Mouse (Mus musculus) liver, embryonic 15.5 days (tissue): Measurements from ENCODE around the gene Gm815. TPM values are rescaled to one million over a fixed set of nuclear protein-coding genes. Genes with fewer than 3 reads are reported as not detected.

ENCODE experiments used
- ATAC-seq: fragments of 200-750 bp; cut with Nextera tagmentation; 2 replicates; pipeline ENCODE4 v1.8.0; 2017; ENCODE audit warnings: moderate number of reproducible peaks, mild to moderate bottlenecking, moderate library complexity; ENCODE audit not compliant: insufficient read depth
- H3K27ac ChIP-seq: fragments of 300-500 bp; sonication (generic); replicated peaks from 2 replicates; pipeline ENCODE4 v1.5.1; 2015; ENCODE audit warnings: mild to moderate bottlenecking, inconsistent platforms
- H3K27me3 ChIP-seq: fragments of 300-500 bp; sonication (generic); 2 replicates; pipeline ENCODE4 v1.6.1; 2015; ENCODE audit warnings: mild to moderate bottlenecking, inconsistent platforms
- H3K36me3 ChIP-seq: fragments of 300-500 bp; sonication (generic); replicated peaks from 2 replicates; pipeline ENCODE4 v1.6.1; 2015; ENCODE audit warnings: moderate library complexity, mild to moderate bottlenecking, inconsistent platforms
- H3K4me1 ChIP-seq: fragments of 300-500 bp; sonication (generic); replicated peaks from 2 replicates; pipeline ENCODE4 v1.6.1; 2015; ENCODE audit warnings: inconsistent platforms
- H3K4me2 ChIP-seq: fragments of 300-500 bp; sonication (generic); 2 replicates; pipeline ENCODE4 v1.6.1; 2015; ENCODE audit warnings: moderate library complexity, mild to moderate bottlenecking, inconsistent platforms
- H3K4me3 ChIP-seq: fragments of 300-500 bp; sonication (generic); replicated peaks from 2 replicates; pipeline ENCODE4 v1.5.1; 2015; ENCODE audit warnings: mild to moderate bottlenecking, inconsistent platforms
- H3K9ac ChIP-seq: fragments of 300-500 bp; sonication (generic); 2 replicates; pipeline ENCODE4 v1.6.1; 2015; ENCODE audit warnings: moderate library complexity, mild to moderate bottlenecking, inconsistent platforms
- H3K9me3 ChIP-seq: fragments of 300-500 bp; sonication (generic); replicated peaks from 2 replicates; pipeline ENCODE4 v1.6.1; 2016; ENCODE audit warnings: inconsistent platforms
- WGBS: fragments of 180-500 bp; shearing (Covaris S2); methylation state at CpG from one replicate; pipeline ENCODE4 v1.1.7; 2015; ENCODE audit warnings: mixed read lengths; ENCODE audit not compliant: insufficient replicate concordance; 5-methylcytosine and 5-hydroxymethylcytosine counted together
- polyA plus RNA-seq: library from polyadenylated mRNA; unstranded; fragments of >200 nt; fragmentation: Nextera tagmentation; extraction: Ambion mirVana; gene quantifications from 2 replicates; pipeline ENCODE4 v1.2.1, GENCODE M21; 2015

Gm815 gene
- polyA plus RNA-seq, 1 experiment from 2014 or later: not detected

DNA sequence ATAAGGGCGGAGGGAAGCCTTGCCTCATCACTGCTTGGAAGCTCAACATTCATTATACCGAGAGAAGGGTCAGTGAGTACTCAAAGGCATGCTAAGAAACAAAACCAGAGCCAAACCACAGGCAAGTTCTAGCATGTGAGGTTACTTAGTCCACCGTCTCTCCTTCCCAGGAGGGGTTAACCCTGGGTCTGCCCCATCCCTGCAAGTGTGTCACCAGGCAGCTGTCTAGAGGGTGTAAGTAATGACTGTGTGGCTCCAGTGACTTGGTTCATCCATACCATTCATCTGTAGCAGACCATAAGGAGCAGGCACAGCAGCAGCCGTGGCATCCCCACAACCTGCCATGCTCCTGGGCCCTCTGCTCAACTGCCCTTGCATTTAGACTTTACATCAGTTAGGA lies 5.8 kb upstream of the Gm815 start:
- Histone ChIP-seq H3K27me3 (no peaks in the 10 kb centered on the region), H3K4me2 (no peak overlapping the region), H3K9me3 (no peaks in the 10 kb centered on the region), H3K4me1 (no peaks in the 10 kb centered on the region), H3K27ac (no peak overlapping the region), H3K36me3 (no peaks in the 10 kb centered on the region), H3K4me3 (no peak overlapping the region), H3K9ac (no peak overlapping the region)
- no peak for ATAC-seq
- WGBS: 60% methylated on average over 4 of the region's 4 CpGs

DNA sequence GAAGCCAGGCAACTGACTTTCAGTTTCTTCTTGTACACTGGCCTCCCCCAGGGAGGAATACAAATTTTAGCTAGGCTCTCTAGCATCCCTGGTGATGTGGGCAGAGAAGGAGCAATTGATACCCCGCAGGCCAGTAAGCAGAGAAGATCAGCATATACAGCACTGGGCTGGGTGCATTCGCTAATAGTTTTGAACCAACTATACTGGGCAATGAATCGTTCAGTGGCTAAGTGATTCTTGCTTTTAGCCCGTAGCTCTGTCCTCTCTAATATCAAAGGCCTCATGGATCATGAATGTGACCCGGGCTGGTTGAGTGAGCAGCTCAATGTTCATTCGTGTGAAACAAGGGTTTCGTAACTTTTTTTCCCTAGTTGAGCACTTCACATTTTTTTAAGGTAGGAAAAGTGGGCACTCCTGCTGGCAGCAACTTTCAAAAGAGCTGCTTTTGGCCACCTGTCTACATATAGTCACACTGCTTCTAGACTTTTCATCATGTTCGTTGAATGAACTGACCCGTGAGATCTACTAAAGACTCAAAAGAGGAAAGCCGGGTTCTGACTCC lies 3.7 kb upstream of the Gm815 start:
- 78% methylated on average over 10 of the region's 10 CpGs for WGBS
- ATAC-seq: no peak

DNA sequence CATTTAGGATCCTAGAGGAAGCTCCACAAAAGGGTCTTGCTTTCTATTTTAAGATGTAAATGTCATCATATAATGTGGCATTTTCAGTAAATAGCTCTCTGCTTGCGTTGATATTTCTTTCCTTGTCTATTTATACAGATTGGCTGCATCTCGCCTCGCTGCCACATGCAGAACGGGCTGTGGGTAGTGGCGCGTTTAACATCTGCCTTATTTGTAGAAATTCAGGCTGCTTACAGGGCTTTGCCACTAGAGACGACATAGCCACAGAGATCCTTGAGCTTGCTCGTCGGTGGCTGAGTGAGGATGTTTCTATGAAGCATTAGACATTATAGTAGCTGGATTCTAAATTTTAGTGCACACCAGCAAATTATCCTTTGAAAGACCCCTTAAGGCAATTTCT lies 2.5 kb downstream of the Gm815 start:
- Histone ChIP-seq H3K27ac (no peak overlapping the region), H3K4me1 (no peaks in the 10 kb centered on the region), H3K9me3 (no peaks in the 10 kb centered on the region), H3K36me3 (no peaks in the 10 kb centered on the region), H3K4me2 (no peak overlapping the region), H3K4me3 (no peak overlapping the region), H3K27me3 (no peaks in the 10 kb centered on the region), H3K9ac (no peak overlapping the region)
- no peak for ATAC-seq
- WGBS: 76% methylated on average over 9 of the region's 9 CpGs

More for the DNA sequence above, 3.7 kb upstream of the Gm815 start:
- Histone ChIP-seq H3K9ac (no peak overlapping the region), H3K4me1 (no peaks in the 10 kb centered on the region), H3K36me3 (no peaks in the 10 kb centered on the region), H3K27me3 (no peaks in the 10 kb centered on the region), H3K4me3 (no peak overlapping the region), H3K4me2 (no peak overlapping the region), H3K9me3 (no peaks in the 10 kb centered on the region), H3K27ac (no peak overlapping the region)

DNA sequence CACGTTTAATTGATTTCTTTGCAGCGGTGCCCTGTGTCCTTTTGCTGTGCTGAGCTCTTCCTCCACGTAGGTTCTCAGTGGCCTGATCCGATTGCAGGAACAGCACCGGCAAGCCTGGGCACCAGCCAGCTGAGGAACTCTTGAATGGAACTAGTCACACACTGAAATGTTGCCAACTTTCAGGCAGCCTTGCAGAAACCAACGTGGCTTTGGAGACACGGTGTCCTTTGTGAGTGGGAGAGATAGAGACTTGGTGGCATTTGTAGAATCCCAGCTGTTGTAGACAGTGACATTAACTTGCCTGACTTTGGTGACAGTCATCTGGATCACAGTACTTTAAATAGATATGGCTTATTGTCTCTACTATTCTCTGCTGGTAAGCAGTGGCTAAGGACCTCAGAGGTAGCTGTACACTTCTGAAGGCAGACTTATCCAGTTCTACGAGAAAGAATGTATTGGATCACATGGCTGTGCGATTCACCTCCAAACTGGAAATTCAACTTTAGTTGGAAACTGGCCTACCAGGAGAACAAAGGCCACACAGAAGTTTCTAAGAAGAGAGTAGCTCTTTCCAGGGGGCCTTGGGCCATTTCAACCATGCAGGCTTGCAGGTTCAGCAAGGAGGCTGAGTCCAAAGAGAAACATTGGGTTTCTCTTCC lies 5.8 kb downstream of the Gm815 start:
- H3K4me3 ChIP-seq: no peak overlapping the region
- H3K9me3 ChIP-seq: no peaks in the 10 kb centered on the region
- no peak overlapping the region for H3K27ac ChIP-seq
- H3K27me3 ChIP-seq: no peaks in the 10 kb centered on the region
- no peak for ATAC-seq
- H3K4me2 ChIP-seq: no peak overlapping the region
- 67% methylated on average over 9 of the region's 9 CpGs for WGBS
- no peaks in the 10 kb centered on the region for H3K4me1 ChIP-seq
- H3K36me3 ChIP-seq: no peaks in the 10 kb centered on the region
- H3K9ac ChIP-seq: no peak overlapping the region

DNA sequence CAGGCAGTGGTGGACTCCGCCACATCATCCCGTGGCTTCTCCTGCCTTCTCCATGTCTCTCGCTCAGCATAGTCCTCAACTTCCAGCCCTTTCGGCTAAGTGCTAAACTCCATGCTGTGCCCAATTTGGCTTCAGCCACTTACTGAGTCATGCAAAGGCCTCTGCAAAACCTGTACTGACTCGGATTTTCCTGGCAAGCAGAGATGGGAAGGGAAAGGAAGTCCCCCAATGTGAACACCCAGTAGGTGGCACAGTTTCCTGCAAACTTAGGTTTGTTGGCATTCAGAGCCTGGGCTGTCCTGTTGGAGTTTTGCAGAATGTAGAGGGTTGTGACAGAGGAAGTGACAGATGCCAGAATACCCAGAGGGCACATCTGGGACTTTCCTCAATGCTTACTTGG lies 7.2 kb downstream of the Gm815 start:
- H3K4me3 ChIP-seq: no peak overlapping the region
- no peak for ATAC-seq
- H3K9ac ChIP-seq: no peak overlapping the region
- H3K27ac ChIP-seq: no peak overlapping the region
- H3K36me3 ChIP-seq: no peaks in the 10 kb centered on the region
- H3K4me2 ChIP-seq: no peak overlapping the region
- 53% methylated on average over 5 of the region's 5 CpGs for WGBS
- no peaks in the 10 kb centered on the region for H3K27me3 ChIP-seq
- no peaks in the 10 kb centered on the region for H3K9me3 ChIP-seq
- no peaks in the 10 kb centered on the region for H3K4me1 ChIP-seq

- 66% methylated on average over 4 of the region's 4 CpGs for WGBS
- no peak for ATAC-seq
Observed at GRCm38 (mm10) chr19:26902162-26902561, 16.5 kb downstream of the Gm815 start.

GRCm38 (mm10) chr19:26914245-26914644 lies 28.6 kb downstream of the Gm815 start:
- ATAC-seq: no peak
- Histone ChIP-seq H3K9me3 (no peaks in the 10 kb centered on the region), H3K36me3 (no peaks in the 10 kb centered on the region), H3K4me3 (no peak overlapping the region), H3K27ac (no peak overlapping the region), H3K27me3 (no peaks in the 10 kb centered on the region), H3K9ac (no peak overlapping the region), H3K4me1 (no peaks in the 10 kb centered on the region), H3K4me2 (no peak overlapping the region)
- 8% methylated on average over 1 of the region's 1 CpGs for WGBS

More at GRCm38 (mm10) chr19:26902162-26902561, 16.5 kb downstream of the Gm815 start:
- Histone ChIP-seq H3K4me3 (no peak overlapping the region), H3K4me1 (no peaks in the 10 kb centered on the region), H3K4me2 (no peak overlapping the region), H3K27ac (no peak overlapping the region), H3K27me3 (no peaks in the 10 kb centered on the region), H3K9ac (no peak overlapping the region), H3K9me3 (no peaks in the 10 kb centered on the region), H3K36me3 (no peaks in the 10 kb centered on the region)

GRCm38 (mm10) chr19:26920816-26921215 lies 35.1 kb downstream of the Gm815 start:
- Histone ChIP-seq H3K9ac (no peak overlapping the region), H3K27me3 (no peaks in the 10 kb centered on the region), H3K4me3 (no peak overlapping the region), H3K27ac (no peak overlapping the region), H3K4me2 (no peak overlapping the region), H3K9me3 (no peaks in the 10 kb centered on the region), H3K4me1 (no peaks in the 10 kb centered on the region), H3K36me3 (no peaks in the 10 kb centered on the region)
- no peak for ATAC-seq
- 37% methylated on average over 2 of the region's 2 CpGs for WGBS

DNA sequence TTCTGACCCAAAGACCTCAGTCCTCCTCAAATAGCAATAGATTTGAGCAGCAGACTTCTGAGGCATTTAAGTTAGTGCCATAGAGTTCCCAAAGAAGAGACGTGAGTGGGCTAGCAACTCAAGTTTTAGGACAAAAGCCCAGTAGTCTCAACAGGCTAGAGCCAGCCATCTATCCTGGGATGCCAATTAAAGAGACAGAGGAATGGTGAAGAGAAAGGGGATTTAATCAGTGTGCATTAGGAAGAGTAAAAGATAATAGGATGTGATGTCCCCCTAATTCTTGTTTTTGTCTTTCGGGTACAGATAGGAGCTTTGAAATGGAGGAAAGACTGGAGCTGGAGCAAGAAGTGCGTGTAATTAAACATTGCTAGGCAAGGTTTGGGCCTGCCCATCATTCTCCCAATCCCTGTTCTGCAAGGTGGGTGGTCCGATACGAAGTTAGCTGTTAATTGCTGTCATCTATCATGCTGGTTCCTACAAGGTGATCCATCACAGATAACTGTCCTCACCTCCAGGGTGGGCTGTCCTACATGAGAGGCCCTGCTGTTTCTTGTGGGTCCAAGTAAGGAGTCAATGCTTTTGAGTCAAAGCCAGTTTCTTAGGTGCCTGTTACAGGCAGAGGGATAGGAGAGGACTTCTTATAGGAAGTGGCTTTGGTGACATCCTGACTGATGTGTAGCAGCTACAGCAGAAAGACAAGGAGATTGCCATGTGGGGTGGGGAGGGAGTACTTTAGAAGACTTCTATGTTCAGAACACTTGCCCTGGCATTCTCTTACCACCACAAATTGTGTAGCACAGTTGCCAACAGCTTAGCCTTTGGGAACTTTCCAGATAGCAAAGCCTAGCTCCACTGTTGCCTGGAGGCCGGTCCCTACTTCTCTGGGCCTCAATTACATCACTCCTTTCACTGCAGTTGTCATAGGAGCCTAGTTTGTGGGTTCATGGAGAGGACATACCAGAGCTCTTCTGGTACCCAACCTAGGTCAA lies 44.9 kb downstream of the Gm815 start:
- H3K9me3 ChIP-seq: no peaks in the 10 kb centered on the region

GRCm38 (mm10) chr19:26934186-26934585 lies 48.5 kb downstream of the Gm815 start:
- no peak for ATAC-seq
- Histone ChIP-seq H3K4me1 (no peaks in the 10 kb centered on the region), H3K9ac (no peak overlapping the region), H3K9me3 (no peaks in the 10 kb centered on the region), H3K27me3 (no peaks in the 10 kb centered on the region), H3K4me3 (no peak overlapping the region), H3K27ac (no peak overlapping the region), H3K4me2 (no peak overlapping the region), H3K36me3 (no peaks in the 10 kb centered on the region)
- WGBS: 51% methylated on average over 2 of the region's 2 CpGs

More for the DNA sequence above, 44.9 kb downstream of the Gm815 start:
- no peak for ATAC-seq
- H3K4me2 ChIP-seq: no peak overlapping the region
- WGBS: 52% methylated on average over 6 of the region's 6 CpGs
- no peak overlapping the region for H3K4me3 ChIP-seq
- H3K4me1 ChIP-seq: no peaks in the 10 kb centered on the region
- H3K27me3 ChIP-seq: no peaks in the 10 kb centered on the region
- no peaks in the 10 kb centered on the region for H3K36me3 ChIP-seq
- no peak overlapping the region for H3K9ac ChIP-seq
- no peak overlapping the region for H3K27ac ChIP-seq
